Mouse (Mus musculus): Measurements from ENCODE around the gene Ntrk1. TPM values are rescaled to one million over a fixed set of nuclear protein-coding genes. Genes with fewer than 3 reads are reported as not detected.

The Ntrk1 gene
- total RNA-seq, 1 experiment from 2014 or later = not detected

DNA sequence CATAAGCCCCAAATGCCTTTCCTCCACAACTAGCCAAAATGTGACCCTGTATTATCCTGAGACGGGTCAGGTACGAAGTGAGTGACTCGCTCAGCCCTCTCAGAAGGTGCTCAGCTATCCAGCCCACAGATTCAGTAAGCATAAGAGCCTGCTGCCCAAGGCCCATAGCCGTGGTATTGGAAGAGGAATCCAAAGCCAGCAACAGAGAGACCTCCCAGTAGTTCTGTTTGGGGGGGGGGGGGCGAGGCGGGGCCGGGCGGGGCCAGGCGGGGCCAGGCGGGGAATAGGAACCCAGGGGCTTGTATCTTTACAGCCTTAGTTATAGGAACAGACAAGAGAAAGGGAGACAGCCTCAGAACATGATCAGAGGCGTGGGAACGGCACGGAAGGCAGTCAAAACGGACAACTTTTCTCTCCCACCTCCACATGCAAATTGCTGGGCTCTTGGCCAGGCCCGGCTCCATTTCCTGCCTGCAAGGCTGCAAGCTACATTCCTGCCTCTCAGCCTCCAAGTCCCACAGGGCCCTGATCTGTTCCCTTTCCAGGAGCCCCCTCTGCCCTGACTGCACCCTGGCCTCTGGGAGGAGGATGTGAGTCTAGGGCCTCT lies 31.2 kb downstream of the Ntrk1 start:
- ATAC-seq (replicated peaks; ENCODE audit: insufficient number of reproducible peaks, low FRiP score, low TSS enrichment, poor library complexity, severe bottlenecking) = no peak

- ATAC-seq (replicated peaks; ENCODE audit: insufficient number of reproducible peaks, low FRiP score, low TSS enrichment, poor library complexity, severe bottlenecking) = no peak
Observed at GRCm38 (mm10) chr3:87763202-87763601, 31.8 kb downstream of the Ntrk1 start.

DNA sequence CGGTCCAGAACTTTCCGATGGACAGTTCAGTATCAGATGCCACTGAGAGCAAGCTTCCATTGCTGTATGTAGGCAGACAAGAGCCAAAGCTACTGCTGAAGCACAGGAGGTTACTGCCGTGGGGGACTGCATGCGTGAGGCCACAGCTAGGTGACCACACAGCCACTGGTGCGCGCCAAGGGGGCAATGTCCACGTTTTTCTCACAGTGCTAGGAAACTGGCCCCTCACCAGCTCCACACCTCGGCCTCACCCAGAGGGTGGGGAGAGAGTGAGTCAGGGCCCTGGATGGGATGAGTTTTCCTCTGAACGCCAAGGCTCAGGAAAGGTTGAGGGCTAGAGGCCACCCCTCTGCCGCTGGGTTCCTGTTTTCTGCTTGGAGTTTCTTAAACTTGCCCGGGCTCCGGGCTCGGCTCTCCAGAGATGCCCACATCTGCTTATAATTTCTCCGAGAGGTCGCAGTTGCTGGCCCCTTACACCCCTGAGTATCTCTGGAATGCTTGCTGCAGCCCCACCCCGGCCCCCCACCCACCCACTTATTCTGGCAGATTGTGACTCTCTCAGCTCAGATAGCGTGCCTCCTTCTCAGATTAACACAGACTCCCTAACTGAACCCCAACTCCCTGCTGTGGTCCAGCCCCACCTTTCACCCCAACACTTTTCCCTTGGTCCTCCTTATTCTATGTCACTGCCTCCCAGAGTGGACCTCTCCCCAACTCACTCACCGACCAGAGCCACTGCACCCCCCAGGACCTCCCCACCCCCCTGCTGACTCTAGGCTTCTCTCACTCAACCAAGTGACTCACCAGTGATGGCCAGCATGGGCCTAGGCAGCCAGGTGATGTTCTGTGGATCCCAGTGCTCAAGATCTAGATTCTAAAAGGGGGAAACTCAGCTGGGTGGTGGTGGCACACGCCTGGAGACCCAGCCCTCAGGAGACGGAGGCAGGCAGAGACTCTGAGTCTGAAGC lies 33.3 kb downstream of the Ntrk1 start:
- no peak for ATAC-seq (replicated peaks; ENCODE audit: insufficient number of reproducible peaks, low FRiP score, low TSS enrichment, poor library complexity, severe bottlenecking)

DNA sequence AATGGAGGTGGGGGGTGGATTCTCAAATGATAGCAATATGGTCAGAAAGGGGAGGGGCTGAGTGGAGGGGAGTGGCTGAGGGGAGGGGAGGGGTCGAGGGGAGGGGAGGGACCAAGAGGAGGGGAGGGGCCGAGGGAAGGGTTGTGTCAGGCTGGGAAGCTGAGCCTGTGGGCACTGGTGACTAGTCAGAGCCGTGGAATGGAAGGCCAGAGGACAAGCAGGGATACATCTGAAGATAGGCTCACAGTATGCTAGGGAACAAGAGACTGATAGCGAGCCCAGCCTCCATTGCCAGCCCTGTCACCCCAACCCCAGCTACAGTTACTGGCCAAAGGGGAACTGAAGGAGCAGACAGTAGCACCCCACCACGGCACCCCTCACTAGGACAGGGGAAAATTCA lies 36.3 kb downstream of the Ntrk1 start:
- ATAC-seq (replicated peaks; ENCODE audit: insufficient number of reproducible peaks, low FRiP score, low TSS enrichment, poor library complexity, severe bottlenecking) = no peak

GRCm38 (mm10) chr3:87756488-87756887 lies 38.5 kb downstream of the Ntrk1 start:
- no peak for ATAC-seq (replicated peaks; ENCODE audit: insufficient number of reproducible peaks, low FRiP score, low TSS enrichment, poor library complexity, severe bottlenecking)

DNA sequence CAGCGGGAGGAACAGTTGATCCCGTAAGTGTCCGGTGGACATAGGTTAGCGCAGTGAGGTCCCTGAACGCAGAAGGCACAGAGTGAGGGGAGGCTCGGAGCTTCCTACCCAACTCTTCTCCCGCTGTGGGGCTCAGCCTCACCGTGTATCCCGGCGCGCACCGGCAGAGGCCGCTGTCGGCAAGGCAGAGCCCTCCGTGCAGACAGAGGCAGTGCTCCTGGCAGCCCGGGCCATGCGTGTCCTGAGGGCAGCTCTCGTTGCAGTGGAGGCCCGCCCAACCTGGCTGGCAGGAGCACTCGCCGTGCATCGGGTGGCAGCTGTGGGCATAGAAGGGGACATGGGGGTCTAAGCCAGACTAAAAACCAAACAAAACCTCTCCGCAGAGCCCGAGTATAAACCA lies 39.0 kb downstream of the Ntrk1 start:
- 0 out of 2 replicates have a peak, but pooled peaks have one; percentile 34 for ATAC-seq (replicated peaks; ENCODE audit: insufficient number of reproducible peaks, low FRiP score, low TSS enrichment, poor library complexity, severe bottlenecking)

DNA sequence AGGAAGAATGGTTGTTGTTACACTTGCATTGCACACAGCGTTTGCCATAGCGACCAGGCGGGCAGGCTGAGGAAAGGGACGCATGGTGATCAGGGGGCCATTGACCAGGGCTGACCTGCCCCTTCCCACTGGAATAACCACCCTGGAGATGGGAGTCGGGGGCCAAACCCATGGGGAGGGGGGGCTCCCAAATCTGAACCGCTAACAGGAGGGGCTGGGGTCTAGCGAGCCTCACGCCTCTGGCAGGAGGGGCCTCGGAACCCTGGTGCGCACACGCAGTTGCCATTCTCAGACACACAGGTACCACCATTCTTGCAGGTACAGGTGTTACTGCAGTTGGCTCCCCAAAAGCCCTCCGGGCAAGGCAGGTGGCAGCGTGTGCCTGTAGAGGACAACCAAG lies 41.1 kb downstream of the Ntrk1 start:
- ATAC-seq (replicated peaks; ENCODE audit: insufficient number of reproducible peaks, low FRiP score, low TSS enrichment, poor library complexity, severe bottlenecking) = no peak

DNA sequence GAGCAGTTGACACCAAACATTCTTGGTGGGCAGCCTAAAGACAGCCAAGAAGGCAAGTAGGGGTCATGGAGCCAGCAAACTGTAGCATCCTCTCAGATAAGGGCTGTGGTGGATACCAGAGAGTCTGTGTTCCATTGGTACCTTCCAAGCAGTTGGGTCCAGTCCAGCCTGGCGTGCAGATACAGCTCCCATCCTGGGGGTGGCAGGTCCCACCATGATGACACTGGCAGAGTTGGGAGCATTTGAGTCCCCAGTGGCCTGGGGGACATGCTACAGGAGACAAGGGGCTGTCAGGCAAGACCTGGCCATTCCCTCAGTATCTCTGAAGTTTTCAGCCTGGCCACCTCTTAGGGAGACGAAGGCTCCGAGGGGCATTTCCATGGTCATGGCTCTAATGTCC lies 42.4 kb downstream of the Ntrk1 start:
- no peak for ATAC-seq (replicated peaks; ENCODE audit: insufficient number of reproducible peaks, low FRiP score, low TSS enrichment, poor library complexity, severe bottlenecking)

DNA sequence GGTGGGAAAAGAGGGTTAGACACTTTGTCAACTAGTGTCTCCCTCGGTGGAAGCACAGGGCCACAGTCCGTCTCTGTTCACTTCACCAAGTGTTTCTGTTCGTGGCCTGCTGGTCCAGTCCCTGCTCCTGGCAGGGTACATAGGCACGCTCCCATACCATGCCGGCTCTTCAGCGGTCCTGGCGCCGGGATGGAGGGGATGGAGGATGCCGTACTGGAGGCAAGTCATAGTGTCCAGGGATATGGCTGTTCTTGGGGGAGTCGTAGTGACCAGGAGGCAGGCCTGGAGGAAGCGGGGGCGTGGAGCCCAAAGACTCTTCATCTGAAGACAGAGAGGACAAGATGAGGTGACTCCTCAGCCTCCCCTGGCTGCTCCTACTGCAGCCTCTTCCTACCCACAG lies 45.0 kb downstream of the Ntrk1 start:
- ATAC-seq (replicated peaks; ENCODE audit: insufficient number of reproducible peaks, low FRiP score, low TSS enrichment, poor library complexity, severe bottlenecking) = no peak

GRCm38 (mm10) chr3:87749036-87749435 lies 45.9 kb downstream of the Ntrk1 start:
- no peak for ATAC-seq (replicated peaks; ENCODE audit: insufficient number of reproducible peaks, low FRiP score, low TSS enrichment, poor library complexity, severe bottlenecking)

DNA sequence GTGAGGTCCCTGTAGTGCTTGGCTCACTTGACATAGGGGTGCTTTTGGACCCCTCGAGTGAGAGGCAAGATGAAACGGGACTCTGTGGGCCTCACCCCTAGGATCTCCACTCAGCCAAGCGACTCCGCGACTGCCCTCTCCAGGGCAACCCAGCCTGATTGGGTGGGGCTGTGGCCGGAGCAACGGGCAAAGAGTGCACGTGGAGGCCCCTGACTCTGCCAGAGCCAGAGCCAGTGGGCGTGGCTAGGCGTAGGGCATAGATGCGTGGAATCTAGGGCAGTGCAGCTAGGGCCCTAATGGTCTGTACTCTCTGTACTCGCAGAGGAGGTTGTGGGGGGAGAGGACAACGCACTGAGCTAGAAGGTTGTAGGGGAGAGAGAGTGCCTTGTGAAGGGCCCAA lies 46.5 kb downstream of the Ntrk1 start, which contains the start of gene Lrrc71:
Lrrc71 (minus strand) TSS at position 195 of the 400 bp plus-strand sequence.
- no peak for ATAC-seq (replicated peaks; ENCODE audit: insufficient number of reproducible peaks, low FRiP score, low TSS enrichment, poor library complexity, severe bottlenecking)

DNA sequence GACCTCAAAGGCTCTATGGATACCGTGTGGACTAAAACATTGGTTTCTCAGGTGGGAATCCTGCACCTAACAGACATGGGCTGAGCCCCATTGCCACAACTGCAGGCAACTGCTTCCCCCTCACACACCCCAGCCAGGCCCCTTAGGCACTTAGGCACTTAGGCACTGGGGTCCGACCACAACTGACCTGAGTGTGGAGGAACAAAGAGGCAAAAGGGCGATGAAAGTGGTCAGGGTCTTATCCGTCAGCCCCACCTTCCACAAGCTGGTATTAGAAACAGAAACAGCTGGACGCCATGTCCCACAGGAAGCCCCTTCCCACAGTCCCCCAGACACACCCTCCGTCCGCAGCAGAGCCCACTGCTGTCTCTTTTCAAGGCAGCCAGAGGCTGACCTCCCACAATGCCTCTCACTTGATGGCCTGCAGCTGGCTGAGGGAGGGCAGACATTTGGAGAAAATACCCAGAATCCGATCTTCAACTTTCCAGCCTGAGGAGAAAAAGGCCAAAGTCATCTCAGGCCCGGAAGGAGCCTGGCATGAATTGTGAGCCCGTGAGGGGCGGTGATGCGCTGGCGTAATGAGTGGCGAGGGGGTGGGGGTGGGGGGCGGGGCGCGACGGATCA lies 49.8 kb downstream of the Ntrk1 start:
- no peak for ATAC-seq (replicated peaks; ENCODE audit: insufficient number of reproducible peaks, low FRiP score, low TSS enrichment, poor library complexity, severe bottlenecking)

DNA sequence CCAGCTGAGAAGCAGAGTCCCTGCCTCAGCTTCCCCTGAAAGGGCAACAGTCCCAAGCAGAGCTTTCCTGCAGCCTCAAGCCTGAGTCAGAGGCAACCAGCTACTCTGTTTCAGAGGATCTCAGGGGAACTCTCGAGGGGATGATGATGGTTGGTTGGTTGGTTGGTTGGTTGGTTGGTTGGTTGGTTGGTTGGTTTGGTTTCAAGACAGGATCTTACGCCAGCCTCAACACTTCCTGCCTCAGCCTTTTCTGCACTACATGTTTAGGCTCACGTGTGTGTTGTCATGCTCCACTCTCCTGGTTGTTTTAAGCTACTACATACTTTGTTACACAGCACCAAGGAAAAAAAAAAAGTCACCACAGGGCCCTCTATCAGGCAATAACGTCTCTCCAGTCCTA lies 51.0 kb downstream of the Ntrk1 start:
- no peak for ATAC-seq (replicated peaks; ENCODE audit: insufficient number of reproducible peaks, low FRiP score, low TSS enrichment, poor library complexity, severe bottlenecking)

DNA sequence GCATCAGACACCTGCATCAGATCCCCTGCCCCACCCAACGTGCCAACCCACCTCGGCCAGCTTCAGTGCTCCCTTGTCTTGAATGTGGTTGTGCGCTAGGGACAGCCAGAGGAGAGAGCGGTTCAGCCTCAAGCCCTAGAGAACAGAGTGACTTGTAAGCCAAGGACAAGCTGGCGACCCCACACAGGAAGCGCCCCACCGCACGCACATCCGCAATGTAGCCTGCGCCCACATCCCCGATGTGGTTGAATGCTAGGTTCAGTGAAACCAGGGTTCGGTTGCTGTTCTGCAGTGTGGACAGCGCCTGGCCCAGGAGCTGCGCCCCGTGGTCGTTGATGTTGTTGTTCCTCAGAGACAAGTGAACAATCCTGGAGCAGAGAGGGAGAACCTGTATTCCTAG lies 52.2 kb downstream of the Ntrk1 start:
- ATAC-seq (replicated peaks; ENCODE audit: insufficient number of reproducible peaks, low FRiP score, low TSS enrichment, poor library complexity, severe bottlenecking) = no peak

DNA sequence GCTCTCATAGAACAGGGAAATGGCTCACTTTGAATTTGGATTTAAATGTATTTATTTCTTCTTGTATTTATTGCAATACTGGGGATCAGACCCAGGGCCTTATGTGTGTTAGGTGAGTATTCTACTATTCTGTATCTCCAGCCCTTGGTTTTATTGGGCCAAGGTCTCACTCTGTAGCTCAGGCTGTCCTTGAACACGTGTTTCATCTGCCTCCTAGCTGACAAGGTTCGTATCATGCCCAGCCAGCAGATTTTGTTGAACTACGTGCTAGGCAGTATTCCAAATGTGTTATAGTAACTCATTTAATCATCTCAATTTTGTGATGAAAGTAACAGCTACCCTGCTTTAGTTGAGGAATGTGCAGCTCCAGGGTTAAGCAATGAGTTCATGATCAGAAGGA lies 52.9 kb downstream of the Ntrk1 start:
- no peak for ATAC-seq (replicated peaks; ENCODE audit: insufficient number of reproducible peaks, low FRiP score, low TSS enrichment, poor library complexity, severe bottlenecking)

DNA sequence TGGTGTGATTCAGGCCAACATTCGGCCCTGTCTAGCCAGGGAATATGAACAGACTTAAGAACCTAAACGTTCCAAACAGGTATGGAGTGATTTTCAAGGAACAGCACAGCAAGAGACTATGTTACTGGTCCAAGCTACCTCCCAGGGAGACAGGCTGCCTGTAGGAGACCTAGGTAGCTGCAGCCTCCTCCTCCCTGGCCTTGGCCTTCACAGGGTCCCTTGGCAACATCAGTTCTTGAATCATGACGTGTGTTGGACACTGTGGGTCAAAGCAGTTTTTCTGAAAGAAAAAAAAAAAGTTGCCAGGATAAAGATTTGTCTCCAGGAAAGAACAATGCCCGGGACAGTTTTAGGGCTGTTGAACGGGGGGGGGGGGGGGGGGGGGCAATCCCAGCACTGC lies 56.1 kb downstream of the Ntrk1 start:
- no peak for ATAC-seq (replicated peaks; ENCODE audit: insufficient number of reproducible peaks, low FRiP score, low TSS enrichment, poor library complexity, severe bottlenecking)

GRCm38 (mm10) chr3:87735335-87735734 lies 59.6 kb downstream of the Ntrk1 start:
- ATAC-seq (replicated peaks; ENCODE audit: insufficient number of reproducible peaks, low FRiP score, low TSS enrichment, poor library complexity, severe bottlenecking) = no peak

GRCm38 (mm10) chr3:87733984-87734761 lies 60.8 kb downstream of the Ntrk1 start:
- ATAC-seq (replicated peaks; ENCODE audit: insufficient number of reproducible peaks, low FRiP score, low TSS enrichment, poor library complexity, severe bottlenecking) = no peak

GRCm38 (mm10) chr3:87733098-87733497 lies 61.9 kb downstream of the Ntrk1 start:
- no peak for ATAC-seq (replicated peaks; ENCODE audit: insufficient number of reproducible peaks, low FRiP score, low TSS enrichment, poor library complexity, severe bottlenecking)
